Mouse (Mus musculus) C2C12 (cell line): ENCODE data around the gene Tmcc3. TPM values are rescaled to one million over a fixed set of nuclear protein-coding genes. Genes with fewer than 3 reads are reported as not detected.

Source experiments
- H3K27me3 ChIP-seq: one replicate; pipeline ENCODE4 v1.6.1; 2011; ENCODE audit not compliant: control insufficient read depth, insufficient read depth, insufficient read length
- H3K36me3 ChIP-seq: one replicate; pipeline ENCODE4 v1.6.1; 2011; ENCODE audit not compliant: control insufficient read depth, insufficient read depth
- H3K4me3 ChIP-seq: one replicate; pipeline ENCODE4 v1.5.1; 2011; ENCODE audit warnings: mild to moderate bottlenecking, control low read depth; ENCODE audit not compliant: poor library complexity, insufficient read depth, severe bottlenecking
- H3K79me2 ChIP-seq: one replicate; pipeline ENCODE4 v1.6.1; 2011; ENCODE audit not compliant: control insufficient read depth, insufficient read depth
- H3K79me3 ChIP-seq: one replicate; pipeline ENCODE4 v1.6.1; 2011; ENCODE audit warnings: low read depth, control low read depth
- H3ac ChIP-seq: one replicate; pipeline ENCODE3; 2011; ENCODE audit warnings: low read depth; ENCODE audit not compliant: control insufficient read depth, insufficient read length
- CEBPB ChIP-seq: IDR thresholded peaks from one replicate; pipeline ENCODE4 v1.6.1; 2011; ENCODE audit warnings: low read depth, mild to moderate bottlenecking, control low read depth, moderate library complexity
- CTCF ChIP-seq: IDR thresholded peaks from one replicate; pipeline ENCODE4 v1.5.1; 2011; ENCODE audit not compliant: control insufficient read depth, insufficient read depth, insufficient read length
- FOSL1 ChIP-seq: IDR thresholded peaks from one replicate; pipeline ENCODE4 v1.8.0; 2011; ENCODE audit warnings: mild to moderate bottlenecking, low read length; ENCODE audit not compliant: poor library complexity, insufficient read depth, severe bottlenecking
- MAX ChIP-seq: IDR thresholded peaks from one replicate; pipeline ENCODE4 v1.6.1; 2011; ENCODE audit warnings: mild to moderate bottlenecking, control low read depth
- MYOD1 ChIP-seq: IDR thresholded peaks from one replicate; pipeline ENCODE4 v1.6.1; 2011; ENCODE audit warnings: low read depth; ENCODE audit not compliant: control insufficient read depth, insufficient read length
- MYOG ChIP-seq: IDR thresholded peaks from one replicate; pipeline ENCODE4 v1.6.1; 2011; ENCODE audit not compliant: control insufficient read depth, insufficient read length; ENCODE audit errors: extremely low read depth
- USF1 ChIP-seq: IDR thresholded peaks from one replicate; pipeline ENCODE4 v1.6.1; 2011; ENCODE audit warnings: low read depth, mild to moderate bottlenecking, control low read depth, moderate library complexity
- polyA plus RNA-seq: library from polyadenylated mRNA; unstranded; fragments of >200 nt; fragmentation: generic; extraction: Trizol; gene quantifications from one replicate; pipeline ENCODE4 v1.2.1, GENCODE M21; 2012; ENCODE audit warnings: missing spikeins

Gene Tmcc3
- polyA plus RNA-seq, 1 experiment, result 3.5 TPM

DNA sequence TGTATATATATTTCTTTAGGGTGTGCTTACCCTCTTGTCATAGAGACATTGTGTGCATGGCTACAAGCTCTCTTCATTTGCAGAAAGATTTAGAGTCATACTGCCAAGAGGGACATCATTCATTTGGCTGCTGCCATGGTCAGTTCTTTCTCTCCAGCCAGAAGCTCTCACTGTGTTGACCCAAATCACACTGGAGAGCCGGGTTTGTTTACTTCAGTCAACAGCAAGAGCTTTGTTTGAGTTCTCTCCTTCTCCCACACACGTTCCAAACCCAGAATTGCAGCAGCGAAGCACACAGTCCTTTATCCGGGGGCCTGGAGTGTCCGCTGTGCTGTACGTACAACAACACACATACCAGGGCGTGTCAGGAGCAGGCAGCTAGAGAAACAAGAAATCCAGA is 154.6 kb downstream of the Tmcc3 start:
- H3K79me2 ChIP-seq, result no peaks in the 10 kb centered on the region
- no peak overlapping the region for H3ac ChIP-seq
- TF ChIP-seq CTCF (no peak), MAX (no peak), USF1 (no peak), CEBPB (no peak), MYOD1 (no peak), MYOG (no peak), FOSL1 (no peak)
- H3K36me3 ChIP-seq, result no peaks in the 10 kb centered on the region
- H3K79me3 ChIP-seq, result no peaks in the 10 kb centered on the region
- no peak overlapping the region for H3K4me3 ChIP-seq
- no peaks in the 10 kb centered on the region for H3K27me3 ChIP-seq

DNA sequence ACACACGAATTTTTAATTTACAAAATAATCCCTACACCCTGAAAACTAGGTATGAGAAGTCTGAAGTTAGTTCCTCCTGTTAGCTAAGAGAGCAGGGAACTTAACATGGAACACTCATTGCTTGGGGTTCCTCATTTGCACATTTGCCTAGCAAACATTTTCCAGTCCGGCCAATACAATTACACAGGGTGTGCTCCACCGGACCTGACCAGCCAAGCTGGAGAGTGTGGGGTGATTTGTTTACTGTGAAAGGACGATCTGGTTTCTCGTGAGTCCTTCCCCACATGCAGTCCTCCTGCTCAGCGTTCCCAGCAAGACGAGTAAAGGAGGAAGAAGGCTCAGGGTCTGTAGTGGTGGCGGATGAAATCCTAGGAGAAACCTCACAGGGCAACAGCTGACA is 159.7 kb downstream of the Tmcc3 start:
- H3K79me3 ChIP-seq, result no peaks in the 10 kb centered on the region
- H3ac ChIP-seq, result no peak overlapping the region
- H3K36me3 ChIP-seq, result no peaks in the 10 kb centered on the region
- no peaks in the 10 kb centered on the region for H3K27me3 ChIP-seq
- no peaks in the 10 kb centered on the region for H3K79me2 ChIP-seq
- H3K4me3 ChIP-seq, result no peak overlapping the region
- TF ChIP-seq CEBPB (no peak), CTCF (no peak), MYOG (no peak), MYOD1 (no peak), FOSL1 (no peak)

DNA sequence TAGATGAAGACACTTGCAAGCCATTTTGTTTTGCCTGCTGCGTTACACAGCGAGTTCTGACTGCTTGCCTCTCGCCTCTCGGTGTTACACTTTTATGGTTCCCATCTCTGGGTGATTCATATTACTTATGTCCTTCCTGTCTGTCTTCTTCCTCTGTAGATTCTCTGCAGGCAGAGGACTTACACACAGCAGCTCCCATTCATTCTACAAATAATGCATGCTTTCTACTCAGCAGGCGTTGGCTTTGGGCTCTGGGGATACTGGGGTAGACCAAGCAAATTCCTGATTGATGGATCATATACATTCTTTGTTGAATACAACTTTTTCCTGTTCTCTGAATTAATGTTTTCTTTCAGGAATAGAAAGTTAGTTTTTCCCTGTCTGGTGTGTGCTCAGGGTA is 161.8 kb downstream of the Tmcc3 start:
- H3ac ChIP-seq, result no peak overlapping the region
- H3K79me2 ChIP-seq, result no peaks in the 10 kb centered on the region
- H3K27me3 ChIP-seq, result no peaks in the 10 kb centered on the region
- no peaks in the 10 kb centered on the region for H3K36me3 ChIP-seq
- TF ChIP-seq MYOD1 (no peak), MYOG (no peak), MAX (no peak), USF1 (no peak), CEBPB (no peak), FOSL1 (no peak), CTCF (no peak)
- no peaks in the 10 kb centered on the region for H3K79me3 ChIP-seq
- H3K4me3 ChIP-seq, result no peak overlapping the region

DNA sequence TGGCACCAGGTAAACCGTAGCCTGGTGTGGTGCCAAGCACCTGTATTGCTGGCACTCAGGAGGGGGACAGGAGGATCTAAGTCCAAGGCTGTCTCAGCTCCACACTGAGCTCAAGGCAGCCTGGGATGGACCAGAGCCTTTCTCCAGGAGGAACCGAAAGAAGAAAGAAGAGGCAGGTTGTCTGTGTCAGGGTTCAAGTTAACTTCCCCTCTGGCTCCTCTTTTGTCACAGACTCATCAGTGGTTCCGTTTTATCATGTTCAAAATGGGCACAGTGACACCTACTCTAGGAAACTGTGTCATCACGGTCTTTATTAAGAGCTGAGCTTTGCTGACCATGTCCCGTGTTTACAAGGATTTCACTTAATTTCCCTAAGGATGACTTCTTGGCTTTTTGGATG is 162.4 kb downstream of the Tmcc3 start:
- Histone ChIP-seq H3K79me2 (no peaks in the 10 kb centered on the region), H3K27me3 (no peaks in the 10 kb centered on the region), H3K79me3 (no peaks in the 10 kb centered on the region), H3K4me3 (no peak overlapping the region), H3K36me3 (no peaks in the 10 kb centered on the region), H3ac (no peak overlapping the region)
- TF ChIP-seq MAX (no peak), CEBPB (no peak), CTCF (no peak), MYOG (no peak), FOSL1 (no peak), USF1 (no peak), MYOD1 (no peak)

DNA sequence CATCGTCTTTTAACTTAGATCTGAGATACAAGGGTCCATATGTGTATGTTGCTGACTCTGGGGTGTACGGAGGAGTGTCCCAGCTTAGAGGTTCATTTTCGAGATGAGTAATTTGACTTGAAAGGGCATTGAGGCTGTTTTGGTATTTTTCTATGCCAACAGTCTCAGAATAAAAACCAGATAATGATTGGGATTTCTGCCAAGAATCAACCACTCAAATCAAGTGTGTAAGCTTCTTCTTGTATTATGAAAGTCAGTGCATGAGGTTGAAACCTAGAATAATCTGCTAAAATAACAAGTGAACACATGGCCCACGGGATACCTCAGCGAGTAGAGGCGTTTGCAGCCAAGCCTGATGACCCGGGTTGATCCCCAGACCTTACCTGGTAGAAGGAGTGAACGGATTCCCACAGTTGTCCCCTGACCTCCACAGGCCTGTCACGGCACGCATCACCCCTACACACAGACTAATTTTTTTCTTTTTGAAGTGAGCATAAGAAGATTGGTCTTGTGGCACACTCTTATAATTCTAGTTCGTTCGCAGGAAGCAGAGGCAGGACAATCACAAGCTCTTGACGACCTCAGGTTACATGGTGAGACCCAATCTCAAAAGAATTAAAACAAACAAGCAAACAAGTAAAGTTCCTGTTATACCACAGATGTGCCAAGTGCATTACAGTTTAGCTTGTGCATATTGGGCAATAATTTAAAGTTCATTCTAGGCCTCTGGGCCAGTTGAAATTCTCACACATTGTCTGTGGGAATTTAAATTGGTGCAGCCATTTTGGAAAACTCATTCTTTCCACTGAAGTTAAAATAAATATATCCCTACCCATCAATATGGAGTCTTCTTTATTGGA is 165.8 kb downstream of the Tmcc3 start:
- no peak overlapping the region for H3K4me3 ChIP-seq
- H3K27me3 ChIP-seq, result no peaks in the 10 kb centered on the region
- H3K79me2 ChIP-seq, result no peaks in the 10 kb centered on the region
- no peaks in the 10 kb centered on the region for H3K79me3 ChIP-seq
- TF ChIP-seq MYOG (no peak), FOSL1 (no peak), USF1 (no peak), MYOD1 (no peak), MAX (no peak), CTCF (no peak), CEBPB (no peak)
- no peak overlapping the region for H3ac ChIP-seq
- no peaks in the 10 kb centered on the region for H3K36me3 ChIP-seq

DNA sequence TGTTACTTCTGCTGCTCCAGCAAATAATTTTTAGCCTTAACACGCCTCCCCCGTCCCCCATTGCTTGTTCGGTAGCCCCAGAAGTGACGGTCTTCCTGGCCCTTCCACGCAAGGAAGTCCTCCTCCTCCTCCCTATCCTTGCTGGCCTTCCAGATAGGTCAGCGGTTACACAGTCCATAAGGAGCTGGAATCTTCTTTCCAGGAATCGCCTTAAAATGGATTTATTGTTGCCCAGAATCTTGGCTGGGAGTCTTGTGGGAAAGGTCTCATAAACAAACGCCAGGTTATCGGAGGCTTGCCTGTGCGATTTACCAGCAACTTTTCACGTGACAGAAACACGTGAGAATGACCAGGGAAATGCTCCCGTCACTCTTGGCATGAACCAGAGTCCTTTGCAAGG is 167.9 kb downstream of the Tmcc3 start:
- H3K79me2 ChIP-seq, result no peaks in the 10 kb centered on the region
- no peak overlapping the region for H3K4me3 ChIP-seq
- no peaks in the 10 kb centered on the region for H3K79me3 ChIP-seq
- H3ac ChIP-seq, result no peak overlapping the region
- no peaks in the 10 kb centered on the region for H3K36me3 ChIP-seq
- no peaks in the 10 kb centered on the region for H3K27me3 ChIP-seq
- TF ChIP-seq MYOG (no peak), MYOD1 (no peak), MAX (no peak), FOSL1 (no peak), CTCF (no peak), USF1 (no peak), CEBPB (no peak)
